Mouse (Mus musculus): ENCODE data around the gene Gna13. TPM values are rescaled to one million over a fixed set of nuclear protein-coding genes. Genes with fewer than 3 reads are reported as not detected.

Gene Gna13
- polyA plus RNA-seq, 2 experiments = 9.4 to 13.1 TPM

DNA sequence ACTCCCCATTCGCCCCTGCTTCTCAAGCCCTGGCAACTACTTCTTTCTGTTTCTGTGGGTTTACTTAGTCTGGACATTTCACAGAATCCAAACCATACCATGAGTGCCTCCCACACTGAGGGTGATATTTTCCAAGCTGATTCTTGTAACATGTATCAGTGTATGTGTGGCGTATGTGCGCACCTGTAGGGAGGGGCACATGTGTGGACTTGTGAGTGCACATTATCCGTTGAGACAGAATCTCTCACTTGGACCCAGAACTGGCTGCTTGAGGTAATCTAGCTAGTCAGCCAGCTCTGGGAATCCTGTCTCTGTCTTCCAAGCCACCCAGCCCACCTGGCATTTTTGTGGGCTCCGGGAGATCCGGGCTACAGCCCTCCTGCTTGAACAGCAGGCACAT, 2.5 kb upstream of the Gna13 start:
- TF ChIP-seq CTCF (IDR thresholded peaks at IDR 0.05; ENCODE audit: low read depth) = no peak
- no peak for TF ChIP-seq EP300 (IDR thresholded peaks at IDR 0.05; ENCODE audit: low read depth)
- 83% methylated on average over 6 of the region's 6 CpGs for WGBS (ENCODE audit: insufficient replicate concordance)
- no peak overlapping the region for H3K27ac ChIP-seq
- no peak overlapping the region for H3K9ac ChIP-seq (replicated peaks)
- H3K4me2 ChIP-seq (ENCODE audit: low read depth) = no peak overlapping the region
- peaks cover 15 to 19% of the 10 kb centered on the region in 2 experiments for H3K4me1 ChIP-seq (replicated peaks; ENCODE audit: control insufficient read depth in 2 of 2, insufficient read depth in 2 of 2, low read length in 1 of 2)
- no peaks in the 10 kb centered on the region for H3K36me3 ChIP-seq (replicated peaks; ENCODE audit: control insufficient read depth, insufficient read depth, low read depth)
- H3K27me3 ChIP-seq (ENCODE audit: control insufficient read depth, insufficient read depth, low read length) = no peaks in the 10 kb centered on the region
- DNase-seq (ENCODE audit: low read depth in 3 of 3, low spot score in 3 of 3) (no peak), ATAC-seq (ENCODE audit: insufficient read depth) (no peak)
- H3K9me3 ChIP-seq (ENCODE audit: control insufficient read depth, low read length) = no peaks in the 10 kb centered on the region
- no peak overlapping the region for H3K4me3 ChIP-seq (ENCODE audit: insufficient read depth in 1 of 2, low read depth in 2 of 2, low read length in 2 of 2)

DNA sequence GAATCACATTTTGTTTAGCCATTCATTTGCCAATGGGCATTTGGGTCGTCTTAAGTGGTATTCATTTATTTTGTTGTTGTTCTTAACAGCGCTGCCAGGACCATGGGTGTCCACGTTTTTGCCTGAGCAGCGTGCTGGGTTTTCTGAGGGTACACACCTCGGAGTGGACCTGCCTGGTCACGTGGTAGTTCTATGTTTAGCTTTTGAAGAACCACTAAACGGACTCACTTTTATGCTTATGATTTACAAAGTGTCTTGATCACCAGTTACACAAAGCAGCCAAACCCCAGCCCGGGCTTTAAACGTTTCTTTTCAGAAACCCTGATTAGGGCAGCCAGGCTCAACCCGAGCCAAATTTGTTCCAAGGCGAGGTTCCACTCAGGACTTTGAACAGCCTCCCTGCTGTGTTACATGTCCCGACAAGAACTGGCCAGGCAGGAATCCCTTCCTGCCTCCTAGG, 2.0 kb upstream of the Gna13 start:
- no peak overlapping the region for H3K9ac ChIP-seq (replicated peaks)
- peaks cover 15 to 19% of the 10 kb centered on the region in 2 experiments for H3K4me1 ChIP-seq (replicated peaks; ENCODE audit: control insufficient read depth in 2 of 2, insufficient read depth in 2 of 2, low read length in 1 of 2)
- H3K4me3 ChIP-seq (ENCODE audit: insufficient read depth in 1 of 2, low read depth in 2 of 2, low read length in 2 of 2) = no peak overlapping the region
- no peak overlapping the region for H3K27ac ChIP-seq
- peaks cover 2% of the 10 kb centered on the region for H3K36me3 ChIP-seq (replicated peaks; ENCODE audit: control insufficient read depth, insufficient read depth, low read depth)
- no peaks in the 10 kb centered on the region for H3K9me3 ChIP-seq (ENCODE audit: control insufficient read depth, low read length)
- no peak overlapping the region for H3K4me2 ChIP-seq (ENCODE audit: low read depth)
- TF ChIP-seq EP300 (IDR thresholded peaks at IDR 0.05; ENCODE audit: low read depth) (no peak), CTCF (IDR thresholded peaks at IDR 0.05; ENCODE audit: low read depth) (no peak)
- DNase-seq (ENCODE audit: low read depth in 3 of 3, low spot score in 3 of 3) = no peak
- 73% methylated on average over 12 of the region's 12 CpGs for WGBS (ENCODE audit: insufficient replicate concordance)
- no peaks in the 10 kb centered on the region for H3K27me3 ChIP-seq (ENCODE audit: control insufficient read depth, insufficient read depth, low read length)
- ATAC-seq (ENCODE audit: insufficient read depth) = no peak

DNA sequence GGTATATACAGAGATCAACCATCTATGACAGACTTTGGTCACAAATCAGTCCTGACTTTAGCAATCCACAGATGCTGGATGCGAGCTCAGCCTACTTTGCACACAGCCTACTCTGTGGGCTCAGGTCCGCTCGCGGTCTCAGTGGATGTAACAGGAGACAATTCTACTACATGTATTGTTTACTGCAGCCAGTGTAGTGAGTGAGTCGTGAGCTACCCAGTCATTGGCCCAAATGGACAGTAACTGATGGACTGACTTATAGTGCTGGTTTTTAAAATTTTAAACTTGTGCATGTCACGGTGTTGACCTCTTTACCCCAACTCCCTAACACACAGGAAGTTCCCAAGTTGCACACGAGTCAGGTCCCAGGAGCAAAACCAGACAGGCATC, 1.4 kb upstream of the Gna13 start:
- H3K9ac ChIP-seq (replicated peaks) = peak overlapping the region; percentile 89; the same call in 1 of the 2 replicates
- H3K4me3 ChIP-seq (ENCODE audit: insufficient read depth in 1 of 2, low read depth in 2 of 2, low read length in 2 of 2) = peak overlapping the region in 1 of 2 experiments; percentile 90; a peak in 2 of 4 replicates

DNA sequence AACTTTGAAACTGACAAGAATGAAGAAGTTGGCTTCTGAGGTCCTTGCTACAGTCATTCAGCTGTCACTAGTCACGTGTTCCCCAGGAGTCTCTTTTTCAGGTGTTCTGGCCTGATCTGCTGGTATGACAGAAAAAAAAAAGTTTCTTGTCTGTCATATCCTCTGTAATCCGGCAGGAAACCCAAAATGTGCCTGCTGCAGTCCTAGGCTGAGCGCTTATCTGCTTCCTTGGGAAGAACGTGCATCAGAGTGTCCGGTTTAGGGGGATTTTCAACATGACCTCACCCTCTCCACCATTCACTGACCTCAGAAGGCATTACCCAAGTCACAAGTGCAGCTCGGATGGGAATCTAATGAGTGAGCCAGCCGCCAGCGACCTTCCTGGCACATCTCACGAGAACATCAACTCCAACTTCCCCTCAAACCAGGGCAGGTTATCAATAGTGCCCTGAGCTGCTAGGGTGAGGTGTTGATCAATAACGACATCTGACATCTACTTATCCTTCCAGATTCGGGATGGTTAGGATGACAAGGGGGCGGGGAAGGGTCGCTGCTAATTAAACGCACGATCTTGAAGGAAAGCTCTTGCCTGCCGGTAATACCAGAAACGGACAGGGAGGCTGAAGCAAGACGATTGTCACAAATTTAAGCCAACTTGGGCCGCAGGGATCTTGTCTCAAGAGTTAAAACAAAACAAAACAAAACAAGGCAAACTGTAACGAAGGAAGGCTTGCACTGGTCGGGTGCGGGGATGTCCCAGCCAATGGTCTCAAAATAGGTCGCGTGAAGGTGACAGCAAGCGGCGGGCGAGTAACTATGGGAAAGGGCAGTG, 784 bp upstream of the Gna13 start:
- ATAC-seq (ENCODE audit: insufficient read depth) (peak; percentile 32), DNase-seq (ENCODE audit: low read depth in 3 of 3, low spot score in 3 of 3) (peak in 1 of 3 experiments; percentile 51)
- no peaks in the 10 kb centered on the region for H3K27me3 ChIP-seq (ENCODE audit: control insufficient read depth, insufficient read depth, low read length)
- peak overlapping the region; percentile 75 for H3K27ac ChIP-seq
- H3K9me3 ChIP-seq (ENCODE audit: control insufficient read depth, low read length) = no peaks in the 10 kb centered on the region
- H3K4me1 ChIP-seq (replicated peaks; ENCODE audit: control insufficient read depth in 2 of 2, insufficient read depth in 2 of 2, low read length in 1 of 2) = peaks cover 15 to 22% of the 10 kb centered on the region in 2 experiments
- peaks cover 14% of the 10 kb centered on the region for H3K36me3 ChIP-seq (replicated peaks; ENCODE audit: control insufficient read depth, insufficient read depth, low read depth)
- peak overlapping the region; percentile 89 for H3K9ac ChIP-seq (replicated peaks)
- peak overlapping the region; percentile 95 for H3K4me2 ChIP-seq (ENCODE audit: low read depth)
- TF ChIP-seq EP300 (IDR thresholded peaks at IDR 0.05; ENCODE audit: low read depth) (no peak), CTCF (IDR thresholded peaks at IDR 0.05; ENCODE audit: low read depth) (no peak)
- WGBS (ENCODE audit: insufficient replicate concordance) = 2% methylated on average over 27 of the region's 27 CpGs
- H3K4me3 ChIP-seq (ENCODE audit: insufficient read depth in 1 of 2, low read depth in 2 of 2, low read length in 2 of 2) = peak overlapping the region; percentile 90 to 99

More for the DNA sequence above, 1.4 kb upstream of the Gna13 start:
- Histone ChIP-seq H3K27me3 (ENCODE audit: control insufficient read depth, insufficient read depth, low read length) (no peaks in the 10 kb centered on the region), H3K4me2 (ENCODE audit: low read depth) (peak overlapping the region; percentile 95), H3K36me3 (replicated peaks; ENCODE audit: control insufficient read depth, insufficient read depth, low read depth) (peaks cover 8% of the 10 kb centered on the region), H3K4me1 (replicated peaks; ENCODE audit: control insufficient read depth in 2 of 2, insufficient read depth in 2 of 2, low read length in 1 of 2) (peaks cover 15 to 19% of the 10 kb centered on the region in 2 experiments), H3K9me3 (ENCODE audit: control insufficient read depth, low read length) (no peaks in the 10 kb centered on the region), H3K27ac (no peak overlapping the region; the same call in 1 of the 2 replicates)
- WGBS (ENCODE audit: insufficient replicate concordance) = 55% methylated on average over 7 of the region's 7 CpGs
- ATAC-seq (ENCODE audit: insufficient read depth) (no peak), DNase-seq (ENCODE audit: low read depth in 3 of 3, low spot score in 3 of 3) (no peak)
- TF ChIP-seq CTCF (IDR thresholded peaks at IDR 0.05; ENCODE audit: low read depth) (no peak), EP300 (IDR thresholded peaks at IDR 0.05; ENCODE audit: low read depth) (no peak)
